Mouse (Mus musculus) kidney, embryonic 16.5 days (tissue): Measurements from ENCODE around the gene Gm6592. TPM values are rescaled to one million over a fixed set of nuclear protein-coding genes. Genes with fewer than 3 reads are reported as not detected.
"Not testable (repeated sequence)": the region's sequence is repeated elsewhere in the genome, so short reads cannot be mapped to it uniquely, and the experiment has no call there.

Experiments
- ATAC-seq: fragments of 200-750 bp; cut with Nextera tagmentation; 2 replicates; pipeline ENCODE4 v1.8.0; 2017; ENCODE audit warnings: moderate TSS enrichment; ENCODE audit not compliant: low FRiP score, low TSS enrichment
- H3K27ac ChIP-seq: fragments of 300-500 bp; sonication (generic); 2 replicates; pipeline ENCODE4 v1.5.1; 2014; ENCODE audit warnings: low read length
- H3K27me3 ChIP-seq: fragments of 300-500 bp; sonication (generic); 2 replicates; pipeline ENCODE4 v1.6.1; 2014; ENCODE audit warnings: low read length, control low read depth, mixed read lengths; ENCODE audit not compliant: insufficient read depth
- H3K36me3 ChIP-seq: fragments of 300-500 bp; sonication (generic); 2 replicates; pipeline ENCODE4 v1.6.1; 2014; ENCODE audit warnings: low read length, control low read depth, mixed read lengths; ENCODE audit not compliant: insufficient read depth
- H3K4me1 ChIP-seq: fragments of 300-500 bp; sonication (generic); 2 replicates; pipeline ENCODE4 v1.6.1; 2014; ENCODE audit warnings: low read length, control low read depth, mixed read lengths; ENCODE audit not compliant: insufficient read depth
- H3K4me2 ChIP-seq: fragments of 300-500 bp; sonication (generic); replicated peaks from 2 replicates; pipeline ENCODE4 v1.6.1; 2014; ENCODE audit warnings: low read depth, low read length
- H3K4me3 ChIP-seq: fragments of 300-500 bp; sonication (generic); 2 replicates; pipeline ENCODE4 v1.5.1; 2014; ENCODE audit warnings: mild to moderate bottlenecking, low read length
- H3K9ac ChIP-seq: fragments of 300-500 bp; sonication (generic); replicated peaks from 2 replicates; pipeline ENCODE4 v1.6.1; 2014; ENCODE audit warnings: low read length
- H3K9me3 ChIP-seq: fragments of 300-500 bp; sonication (generic); 2 replicates; pipeline ENCODE4 v1.6.1; 2016; ENCODE audit warnings: low read length, control low read depth
- WGBS: fragments of 180-500 bp; shearing (Covaris S2); extraction: QIAGEN DNeasy Blood & Tissue Kit; methylation state at CpG from one replicate; pipeline ENCODE4 v1.1.7; 2014; 5-methylcytosine and 5-hydroxymethylcytosine counted together
- polyA plus RNA-seq: library from polyadenylated mRNA; unstranded; fragments of >200 nt; fragmentation: Nextera tagmentation; extraction: Ambion mirVana; gene quantifications from 2 replicates; pipeline ENCODE4 v1.2.1, GENCODE M21; 2015

Gene Gm6592
- polyA plus RNA-seq = not detected in 2 replicates

DNA sequence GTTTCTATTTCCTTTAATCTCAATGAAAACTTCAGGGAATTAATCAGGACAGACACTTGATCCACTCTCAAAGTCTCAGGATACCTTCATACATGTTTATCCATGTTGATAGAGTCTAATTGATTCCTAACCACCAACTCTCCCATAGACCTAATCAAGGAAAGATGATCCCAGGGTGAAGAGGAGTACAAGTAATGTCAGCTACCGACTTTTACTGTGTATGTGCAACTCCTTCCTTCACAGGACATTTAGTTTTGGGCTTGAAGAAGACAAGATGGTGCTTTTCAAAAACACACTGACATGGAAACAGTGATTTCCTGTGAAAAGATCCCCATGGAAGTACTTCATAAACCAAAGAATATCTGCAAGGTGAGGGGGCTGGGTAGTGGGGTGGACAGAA, at the start of gene Gm6592:
Gene Gm6592, plus strand, starts transcription at position 301 of the 400 bp plus-strand sequence.
- Histone ChIP-seq H3K9ac (no peak within 1 kb of the TSS), H3K27ac (no peak within 1 kb of the TSS), H3K4me1 (no peaks in the 10 kb centered on the region), H3K36me3 (no peaks in the 10 kb centered on the region), H3K27me3 (no peaks in the 10 kb centered on the region), H3K4me3 (no peak within 1 kb of the TSS), H3K4me2 (no peak within 1 kb of the TSS), H3K9me3 (no peaks in the 10 kb centered on the region)
- no peak for ATAC-seq
- 54% methylated on average over 1 of the region's 1 CpGs for WGBS

DNA sequence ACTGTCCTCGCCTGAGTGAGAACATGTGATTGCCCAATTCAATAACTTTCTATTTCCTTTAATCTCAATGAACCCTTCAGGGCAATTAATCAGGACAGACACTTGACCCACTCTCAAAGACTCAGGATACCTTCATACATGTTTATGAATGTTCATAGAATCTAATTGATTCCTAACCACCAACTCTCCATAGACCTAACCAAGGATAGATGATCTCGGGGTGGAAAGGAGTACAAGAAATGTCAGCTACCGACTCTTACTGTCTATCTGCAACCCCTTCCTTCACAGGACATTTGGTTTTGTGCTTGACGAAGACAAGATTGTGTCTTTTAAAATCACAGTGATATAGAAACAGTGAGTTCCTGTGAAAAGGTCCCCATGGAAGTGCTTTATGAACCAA, 40.4 kb upstream of the Gm6592 start, which contains the start of gene Ssxb5:
Gene Ssxb5, plus strand, starts transcription at position 301 of the 400 bp plus-strand sequence.
- H3K36me3 ChIP-seq, H3K9me3 ChIP-seq, H3K27me3 ChIP-seq, H3K4me3 ChIP-seq, H3K9ac ChIP-seq, H3K27ac ChIP-seq, ATAC-seq, H3K4me1 ChIP-seq, H3K4me2 ChIP-seq: not testable (repeated sequence)
- 87% methylated on average over 4 of the region's 4 CpGs for WGBS

DNA sequence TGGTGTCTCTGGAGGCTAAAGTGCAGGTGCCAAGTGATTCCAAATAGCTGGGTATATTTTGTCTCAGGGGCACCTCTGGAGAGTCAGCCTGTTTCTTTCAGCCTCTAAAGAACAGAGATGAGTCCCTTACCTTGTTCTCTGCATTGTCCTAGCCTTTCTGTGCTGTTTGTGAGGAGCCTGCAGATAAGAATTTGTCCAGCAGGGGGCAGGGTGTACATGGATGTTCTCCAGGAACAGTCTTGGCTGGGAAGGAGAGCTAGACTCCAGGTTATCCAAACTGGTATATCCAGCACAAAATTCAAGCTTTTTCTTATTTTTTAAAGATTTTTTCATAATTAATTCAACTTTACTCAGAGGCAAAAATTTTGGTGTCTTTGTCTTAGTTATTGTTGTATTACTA, 11.8 kb upstream of the Gm6592 start:
- Histone ChIP-seq H3K9ac (no peak overlapping the region), H3K4me2 (no peak overlapping the region), H3K36me3 (no peaks in the 10 kb centered on the region), H3K4me3 (no peak overlapping the region), H3K27ac (no peak overlapping the region), H3K9me3 (no peaks in the 10 kb centered on the region), H3K4me1 (no peaks in the 10 kb centered on the region), H3K27me3 (no peaks in the 10 kb centered on the region)
- ATAC-seq = no peak

DNA sequence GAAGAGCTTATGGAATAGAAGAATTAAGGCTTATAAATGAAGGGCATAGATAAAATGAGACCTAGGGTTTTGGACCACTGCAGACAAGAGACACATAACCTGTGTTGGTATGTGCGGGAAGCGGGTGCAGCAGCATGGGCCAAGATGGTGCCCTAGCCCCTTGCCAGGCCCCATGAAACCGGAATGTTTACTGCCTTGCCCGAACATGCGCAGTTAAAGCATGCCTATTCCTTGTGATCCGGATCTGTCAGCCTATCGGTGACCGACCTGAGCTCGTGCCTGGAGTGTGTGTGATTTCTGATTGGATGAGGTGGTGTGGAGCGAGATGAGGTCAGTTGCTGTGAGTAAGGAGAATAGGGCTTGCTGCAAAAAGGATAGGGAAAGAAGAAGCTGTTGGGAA, 8.7 kb downstream of the Gm6592 start:
- Histone ChIP-seq H3K4me2 (no peak overlapping the region), H3K4me3 (no peak overlapping the region), H3K27ac (no peak overlapping the region), H3K9ac (no peak overlapping the region), H3K27me3 (no peaks in the 10 kb centered on the region), H3K4me1 (no peaks in the 10 kb centered on the region), H3K36me3 (no peaks in the 10 kb centered on the region), H3K9me3 (no peaks in the 10 kb centered on the region)
- 91% methylated on average over 10 of the region's 10 CpGs for WGBS
- no peak for ATAC-seq

DNA sequence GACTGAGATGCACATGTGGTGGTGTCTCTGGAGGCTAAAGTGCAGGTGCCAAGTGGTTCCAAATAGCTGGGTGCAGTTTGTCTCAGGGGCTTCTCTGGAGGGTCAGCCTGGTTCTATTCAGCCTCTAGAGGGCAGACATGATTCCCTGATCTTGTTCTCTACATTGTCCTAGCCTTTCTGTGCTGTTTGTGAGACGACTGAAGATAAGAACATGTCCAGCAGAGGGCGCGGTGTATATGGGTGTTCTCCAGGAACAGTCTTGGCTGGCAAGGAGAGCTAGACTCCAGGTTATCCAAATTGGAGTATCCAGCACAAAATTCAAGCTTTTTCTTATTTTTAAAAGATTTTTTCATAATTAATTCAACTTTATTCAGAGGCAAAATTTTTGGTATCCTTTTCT, 20.5 kb downstream of the Gm6592 start:
- H3K27ac ChIP-seq, H3K4me2 ChIP-seq, H3K4me1 ChIP-seq, H3K36me3 ChIP-seq, ATAC-seq, H3K9me3 ChIP-seq, H3K27me3 ChIP-seq, H3K9ac ChIP-seq, H3K4me3 ChIP-seq: not testable (repeated sequence)
- 6% methylated on average over 3 of the region's 3 CpGs for WGBS

DNA sequence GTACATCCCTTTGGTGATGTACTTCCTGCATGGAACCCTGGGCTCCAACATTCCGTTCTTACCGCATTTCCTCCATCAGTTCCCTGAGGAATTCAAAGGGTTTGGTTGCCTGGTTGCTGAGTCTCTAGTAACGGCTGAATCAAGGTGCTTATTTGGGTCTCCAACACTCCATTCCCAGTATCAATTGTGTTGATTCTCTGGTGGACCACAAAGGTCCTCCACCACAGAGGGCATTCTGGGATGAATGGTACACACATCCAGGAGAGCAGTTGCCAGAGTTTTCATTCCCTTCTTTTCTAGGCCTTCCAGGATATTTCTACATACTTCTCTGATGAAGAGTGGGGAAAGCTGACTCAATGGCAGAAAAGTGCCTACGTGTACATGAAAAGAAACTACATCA, 30.2 kb downstream of the Gm6592 start, which contains the start of gene Gm5751:
Gene Gm5751, plus strand, starts transcription at position 301 of the 400 bp plus-strand sequence.
- not testable (repeated sequence) for H3K4me1 ChIP-seq, H3K27me3 ChIP-seq, H3K36me3 ChIP-seq, H3K9ac ChIP-seq, H3K9me3 ChIP-seq, ATAC-seq, H3K4me3 ChIP-seq, H3K4me2 ChIP-seq, H3K27ac ChIP-seq
- WGBS = 90% methylated on average over 3 of the region's 4 CpGs

DNA sequence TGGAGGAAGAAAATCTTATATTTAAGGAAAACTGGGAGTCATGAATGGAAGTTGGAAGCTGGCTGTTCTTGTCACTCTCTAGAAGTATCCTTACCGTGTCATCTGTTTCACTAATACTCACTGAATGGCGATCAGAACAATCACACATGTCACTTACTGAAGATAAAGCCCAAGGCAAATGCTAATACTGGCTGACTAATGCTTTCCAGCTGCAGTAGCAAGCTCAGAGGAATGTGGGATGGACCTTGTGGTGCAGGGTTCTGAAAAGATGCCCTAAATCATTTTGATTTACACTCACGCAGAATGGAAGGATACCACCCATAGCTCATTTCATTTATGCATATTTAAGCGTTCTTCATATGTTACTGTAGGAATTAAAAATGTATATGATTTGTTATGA, 40.5 kb downstream of the Gm6592 start:
- WGBS = 71% methylated on average over 4 of the region's 4 CpGs
- no peak overlapping the region for H3K27ac ChIP-seq

DNA sequence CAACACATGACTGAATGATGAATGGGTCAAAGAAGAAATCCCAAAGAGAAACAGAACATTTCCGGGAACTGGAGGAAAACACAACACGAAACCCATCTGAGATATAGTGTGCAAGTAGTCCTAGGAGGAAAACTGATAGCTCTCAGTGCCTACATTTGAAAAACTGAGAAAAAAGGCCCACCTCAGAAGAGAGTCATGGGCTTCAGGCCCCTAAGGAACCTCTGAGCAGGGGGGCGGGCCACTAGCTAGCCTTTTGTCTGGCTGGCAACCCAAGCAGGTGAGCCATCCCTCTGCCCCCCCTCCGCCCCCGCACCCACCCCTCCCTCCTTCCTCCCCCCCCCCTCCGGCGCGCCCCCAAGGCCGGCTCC, 48.2 kb downstream of the Gm6592 start:
- H3K4me1 ChIP-seq = no peaks in the 10 kb centered on the region
- H3K9ac ChIP-seq = peak overlapping the region; percentile 80; the same call in 1 of the 2 replicates
- peak overlapping the region; percentile 66 for H3K4me2 ChIP-seq
- H3K4me3 ChIP-seq = peak overlapping the region; percentile 60
- no peaks in the 10 kb centered on the region for H3K27me3 ChIP-seq
- H3K27ac ChIP-seq = no peak overlapping the region
- no peaks in the 10 kb centered on the region for H3K9me3 ChIP-seq
- peak; percentile 37 for ATAC-seq
- no peaks in the 10 kb centered on the region for H3K36me3 ChIP-seq
- 56% methylated on average over 4 of the region's 9 CpGs for WGBS

More for the DNA sequence above, 40.5 kb downstream of the Gm6592 start:
- no peaks in the 10 kb centered on the region for H3K4me1 ChIP-seq
- H3K4me3 ChIP-seq = no peak overlapping the region
- no peak overlapping the region for H3K9ac ChIP-seq
- H3K36me3 ChIP-seq = no peaks in the 10 kb centered on the region
- H3K9me3 ChIP-seq = no peaks in the 10 kb centered on the region
- no peak overlapping the region for H3K4me2 ChIP-seq
- ATAC-seq = no peak
- H3K27me3 ChIP-seq = no peaks in the 10 kb centered on the region

DNA sequence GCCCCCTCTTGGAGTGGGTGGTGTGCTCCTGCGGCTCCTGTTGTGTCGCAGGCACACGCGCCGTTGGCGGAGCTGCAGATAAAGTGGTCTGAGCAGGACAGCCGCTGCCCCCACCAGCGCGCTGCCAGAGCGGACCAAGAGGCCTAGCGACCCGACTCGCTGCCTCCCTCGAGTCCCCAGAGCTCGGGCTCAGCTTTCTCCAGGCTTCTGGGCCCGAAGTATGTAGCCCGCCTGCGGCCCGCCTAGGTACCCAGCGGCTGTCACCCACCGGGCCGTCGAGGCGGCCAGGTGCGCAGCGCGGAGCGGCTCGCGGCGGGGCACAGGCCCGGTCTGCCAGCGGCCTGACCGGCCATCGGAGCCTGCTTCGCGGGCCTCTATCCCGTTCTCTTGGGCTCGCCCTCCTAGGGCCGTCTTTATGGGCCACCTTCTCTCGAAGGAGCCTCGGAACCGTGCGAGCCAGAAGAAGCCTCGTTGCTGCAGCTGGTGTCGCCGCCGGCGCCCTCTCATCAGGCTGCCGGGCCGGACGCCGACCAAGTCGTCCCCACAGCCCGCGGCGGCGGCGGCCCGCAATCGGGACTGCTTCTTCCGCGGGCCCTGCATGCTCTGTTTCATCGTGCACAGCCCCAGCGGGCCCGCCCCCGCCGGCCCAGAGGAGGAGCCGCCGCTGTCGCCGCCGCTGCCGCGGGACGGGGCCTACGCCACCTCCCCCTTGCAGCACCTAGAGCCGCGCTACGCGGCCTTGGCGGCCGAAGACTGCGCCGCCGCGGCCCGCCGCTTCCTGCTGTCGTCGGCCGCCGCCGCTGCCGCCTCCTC, 48.8 kb downstream of the Gm6592 start, which contains the start of gene B630019K06Rik:
Gene B630019K06Rik, plus strand, starts transcription at position 40 of the 813 bp plus-strand sequence.
- peak within 1 kb of the TSS; percentile 66 for H3K4me2 ChIP-seq
- H3K9me3 ChIP-seq = no peaks in the 10 kb centered on the region
- no peaks in the 10 kb centered on the region for H3K36me3 ChIP-seq
- no peaks in the 10 kb centered on the region for H3K4me1 ChIP-seq
- peak within 1 kb of the TSS; percentile 60 for H3K4me3 ChIP-seq
- 21% methylated on average over 90 of the region's 95 CpGs for WGBS
- H3K9ac ChIP-seq = peak within 1 kb of the TSS; percentile 80
- H3K27ac ChIP-seq = peak within 1 kb of the TSS; percentile 80
- no peaks in the 10 kb centered on the region for H3K27me3 ChIP-seq
- peak; percentile 95 for ATAC-seq

DNA sequence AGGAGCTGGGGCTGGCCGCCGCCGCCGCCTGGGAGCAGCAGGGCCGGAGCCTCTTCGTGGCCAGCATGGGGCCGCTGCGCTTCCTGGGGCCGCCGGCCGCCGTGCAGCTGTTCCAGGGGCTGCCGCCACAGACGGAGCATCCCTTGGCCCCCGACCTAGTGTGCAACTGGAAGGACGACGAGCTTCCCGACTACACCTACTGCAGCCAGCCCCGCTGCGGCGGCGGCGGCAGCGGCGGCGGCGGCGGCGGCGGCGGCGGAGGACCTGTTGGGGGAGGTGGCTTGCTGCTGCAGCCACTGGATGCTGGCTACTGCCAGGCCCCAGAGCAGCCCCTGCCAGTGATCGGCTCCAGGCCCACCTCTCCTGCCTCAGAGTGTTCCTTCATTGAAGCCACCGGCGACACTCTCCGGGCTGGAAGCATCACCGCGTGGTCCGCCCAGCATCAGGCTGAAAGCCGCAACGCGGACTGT, 49.4 kb downstream of the Gm6592 start:
- Histone ChIP-seq H3K4me3 (peak overlapping the region; percentile 60), H3K27me3 (no peaks in the 10 kb centered on the region), H3K9me3 (no peaks in the 10 kb centered on the region), H3K27ac (peak overlapping the region; percentile 80), H3K36me3 (no peaks in the 10 kb centered on the region), H3K9ac (peak overlapping the region; percentile 80), H3K4me2 (peak overlapping the region; percentile 66), H3K4me1 (no peaks in the 10 kb centered on the region)
- peak; percentile 69 for ATAC-seq
- WGBS = 19% methylated on average over 20 of the region's 42 CpGs
